Mouse (Mus musculus): ENCODE results near the gene Kalrn. TPM values are rescaled to one million over a fixed set of nuclear protein-coding genes. Genes with fewer than 3 reads are reported as not detected.

The Kalrn gene
- polyA plus RNA-seq, 1 experiment from 2014 or later = 22.1 TPM

DNA sequence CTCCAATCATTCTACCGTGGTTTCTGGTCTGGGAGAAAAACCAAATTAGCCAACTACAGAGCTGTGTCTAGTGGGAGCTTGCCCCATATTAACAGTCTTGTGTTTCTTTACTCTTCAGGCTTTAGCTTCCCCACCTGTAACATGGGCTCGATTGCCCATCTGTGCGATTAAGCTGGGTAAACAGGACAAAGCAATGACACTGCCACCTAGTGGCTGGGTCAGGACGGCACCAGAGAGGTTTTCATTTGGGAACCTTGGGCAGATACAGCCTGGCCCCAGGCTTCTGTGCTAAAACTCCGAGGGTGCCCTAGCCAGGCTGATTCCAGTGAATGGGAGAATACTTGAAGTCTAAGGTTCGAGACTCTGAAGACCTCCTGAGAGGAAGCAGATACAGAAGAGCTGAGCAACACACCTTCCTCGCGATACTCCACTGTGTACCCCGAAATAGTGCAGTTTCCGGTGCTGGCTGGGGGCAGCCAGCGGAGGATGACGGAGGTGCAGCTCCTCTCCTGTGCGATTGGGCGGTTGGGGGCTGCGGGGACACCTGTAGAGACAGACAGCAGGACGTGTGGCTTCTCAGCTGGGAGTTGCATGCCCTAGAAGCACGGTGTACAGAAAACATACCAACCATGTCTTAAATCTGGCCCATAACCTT is 584.8 kb downstream of the Kalrn start:
- no peak; the same call in 1 of the 2 replicates for ATAC-seq (ENCODE audit: insufficient number of reproducible peaks, insufficient read depth, low FRiP score, low read depth)
- H3K4me2 ChIP-seq (replicated peaks; ENCODE audit: low read depth, low read length) = no peak overlapping the region
- 66% methylated on average over 17 of the region's 17 CpGs for whole genome bisulfite sequencing

DNA sequence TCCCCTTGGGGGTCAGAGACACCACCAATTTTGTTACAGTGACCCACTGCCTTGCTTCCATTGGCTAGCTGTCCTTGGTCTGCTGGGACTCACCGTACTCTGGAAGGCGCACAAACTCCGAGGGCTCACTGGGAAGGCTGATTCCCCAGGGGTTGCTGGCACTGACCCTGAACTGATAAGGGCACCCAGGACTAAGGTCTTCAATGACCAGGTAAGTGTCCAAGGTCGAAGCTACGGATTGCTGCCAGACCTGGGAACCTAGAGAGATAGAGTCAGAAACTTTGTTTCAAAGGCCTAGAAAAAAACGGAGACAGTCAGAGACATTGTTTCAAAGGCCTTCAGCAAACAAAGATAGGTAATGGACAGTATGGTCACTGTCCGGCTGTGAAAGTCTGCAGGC is 586.3 kb downstream of the Kalrn start:
- Histone ChIP-seq H3K4me1 (ENCODE audit: control insufficient read depth, insufficient read depth, low read length) (no peaks in the 10 kb centered on the region; the same call in 1 of the 2 replicates), H3K27ac (ENCODE audit: low read length) (no peak overlapping the region), H3K27me3 (ENCODE audit: control insufficient read depth, insufficient read depth, low read length) (no peaks in the 10 kb centered on the region), H3K9ac (replicated peaks; ENCODE audit: low read depth, low read length) (no peak overlapping the region), H3K4me2 (replicated peaks; ENCODE audit: low read depth, low read length) (no peak overlapping the region), H3K4me3 (ENCODE audit: low read depth, low read length) (no peak overlapping the region), H3K9me3 (ENCODE audit: control insufficient read depth, low read depth, low read length) (no peaks in the 10 kb centered on the region), H3K36me3 (ENCODE audit: control insufficient read depth, insufficient read depth, low read length) (no peaks in the 10 kb centered on the region)
- no peak for ATAC-seq (ENCODE audit: insufficient number of reproducible peaks, insufficient read depth, low FRiP score, low read depth)
- WGBS = 83% methylated on average over 7 of the region's 7 CpGs

More for the DNA sequence above, 584.8 kb downstream of the Kalrn start:
- no peak overlapping the region for H3K27ac ChIP-seq (ENCODE audit: low read length)
- no peaks in the 10 kb centered on the region for H3K36me3 ChIP-seq (ENCODE audit: control insufficient read depth, insufficient read depth, low read length)
- H3K27me3 ChIP-seq (ENCODE audit: control insufficient read depth, insufficient read depth, low read length) = no peaks in the 10 kb centered on the region
- no peak overlapping the region for H3K9ac ChIP-seq (replicated peaks; ENCODE audit: low read depth, low read length)
- no peak overlapping the region for H3K4me3 ChIP-seq (ENCODE audit: low read depth, low read length)
- no peaks in the 10 kb centered on the region for H3K9me3 ChIP-seq (ENCODE audit: control insufficient read depth, low read depth, low read length)
- H3K4me1 ChIP-seq (ENCODE audit: control insufficient read depth, insufficient read depth, low read length) = no peaks in the 10 kb centered on the region; the same call in 1 of the 2 replicates

GRCm38 (mm10) chr16:33985372-33985771 is 588.0 kb downstream of the Kalrn start:
- Histone ChIP-seq H3K4me1 (ENCODE audit: control insufficient read depth, insufficient read depth, low read length) (no peaks in the 10 kb centered on the region), H3K4me2 (replicated peaks; ENCODE audit: low read depth, low read length) (no peak overlapping the region), H3K4me3 (ENCODE audit: low read depth, low read length) (no peak overlapping the region), H3K9me3 (ENCODE audit: control insufficient read depth, low read depth, low read length) (no peaks in the 10 kb centered on the region), H3K27me3 (ENCODE audit: control insufficient read depth, insufficient read depth, low read length) (no peaks in the 10 kb centered on the region), H3K36me3 (ENCODE audit: control insufficient read depth, insufficient read depth, low read length) (no peaks in the 10 kb centered on the region), H3K27ac (ENCODE audit: low read length) (no peak overlapping the region), H3K9ac (replicated peaks; ENCODE audit: low read depth, low read length) (no peak overlapping the region)
- ATAC-seq (ENCODE audit: insufficient number of reproducible peaks, insufficient read depth, low FRiP score, low read depth) = no peak
- 77% methylated on average over 6 of the region's 6 CpGs for WGBS

GRCm38 (mm10) chr16:33983712-33984111 is 589.6 kb downstream of the Kalrn start:
- Histone ChIP-seq H3K4me3 (ENCODE audit: low read depth, low read length) (no peak overlapping the region), H3K9me3 (ENCODE audit: control insufficient read depth, low read depth, low read length) (no peaks in the 10 kb centered on the region), H3K4me1 (ENCODE audit: control insufficient read depth, insufficient read depth, low read length) (peaks cover 3% of the 10 kb centered on the region), H3K36me3 (ENCODE audit: control insufficient read depth, insufficient read depth, low read length) (no peaks in the 10 kb centered on the region), H3K4me2 (replicated peaks; ENCODE audit: low read depth, low read length) (no peak overlapping the region), H3K27ac (ENCODE audit: low read length) (no peak overlapping the region), H3K9ac (replicated peaks; ENCODE audit: low read depth, low read length) (no peak overlapping the region), H3K27me3 (ENCODE audit: control insufficient read depth, insufficient read depth, low read length) (no peaks in the 10 kb centered on the region)
- ATAC-seq (ENCODE audit: insufficient number of reproducible peaks, insufficient read depth, low FRiP score, low read depth) = no peak
- WGBS = 95% methylated on average over 6 of the region's 6 CpGs

DNA sequence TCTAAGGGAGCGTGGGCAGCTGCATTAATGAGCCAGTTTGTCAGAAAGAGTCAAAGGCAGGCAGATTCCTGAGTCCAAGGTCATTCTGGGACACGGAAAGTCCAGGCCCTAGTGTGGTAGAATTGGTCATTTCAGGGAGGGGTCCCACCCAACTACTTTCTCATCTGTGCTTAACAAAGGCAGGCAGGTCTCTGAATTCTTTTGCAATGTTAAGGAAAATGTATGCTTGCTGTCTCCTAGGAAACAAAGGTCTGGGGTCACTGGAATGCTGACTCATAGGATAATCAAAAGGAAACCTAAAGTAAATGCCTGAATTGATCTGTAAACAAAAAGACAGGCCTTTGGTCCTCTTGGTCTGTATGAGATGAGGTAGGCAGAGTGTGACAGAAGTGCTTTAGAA is 593.5 kb downstream of the Kalrn start:
- ATAC-seq (ENCODE audit: insufficient number of reproducible peaks, insufficient read depth, low FRiP score, low read depth) = peak; percentile 46; the same call in 1 of the 2 replicates

DNA sequence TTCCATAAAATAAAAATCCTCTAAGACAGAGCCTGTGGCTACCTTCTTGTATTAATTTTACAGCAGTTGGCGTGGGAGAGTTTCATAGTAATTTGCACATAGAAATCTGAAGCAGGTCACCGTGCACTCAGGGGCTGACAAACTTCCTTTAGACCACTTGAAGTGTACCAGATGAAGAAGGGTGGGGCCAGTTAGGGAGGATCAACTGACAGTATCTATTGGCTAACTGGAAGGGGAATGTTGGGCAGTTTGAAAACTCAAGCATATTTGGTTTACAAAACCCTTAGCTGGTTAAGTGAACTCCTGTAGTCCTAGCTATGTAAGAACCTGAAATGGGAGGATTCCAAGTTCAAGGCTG is 606.1 kb downstream of the Kalrn start:
- Histone ChIP-seq H3K9me3 (ENCODE audit: control insufficient read depth, low read depth, low read length) (no peaks in the 10 kb centered on the region), H3K27ac (ENCODE audit: low read length) (peak overlapping the region; percentile 41; the same call in 1 of the 2 replicates), H3K9ac (replicated peaks; ENCODE audit: low read depth, low read length) (0 out of 2 replicates have a peak overlapping the region, but pooled peaks have one; percentile 68), H3K4me1 (ENCODE audit: control insufficient read depth, insufficient read depth, low read length) (peaks cover 5% of the 10 kb centered on the region; the same call in 1 of the 2 replicates), H3K36me3 (ENCODE audit: control insufficient read depth, insufficient read depth, low read length) (peaks cover 7% of the 10 kb centered on the region; the same call in 1 of the 2 replicates), H3K4me3 (ENCODE audit: low read depth, low read length) (peak overlapping the region; percentile 93), H3K4me2 (replicated peaks; ENCODE audit: low read depth, low read length) (peak overlapping the region; percentile 77), H3K27me3 (ENCODE audit: control insufficient read depth, insufficient read depth, low read length) (no peaks in the 10 kb centered on the region)
- no peak for ATAC-seq (ENCODE audit: insufficient number of reproducible peaks, insufficient read depth, low FRiP score, low read depth)
- WGBS = 46% methylated on average over 2 of the region's 2 CpGs

More for the DNA sequence above, 593.5 kb downstream of the Kalrn start:
- Histone ChIP-seq H3K9me3 (ENCODE audit: control insufficient read depth, low read depth, low read length) (no peaks in the 10 kb centered on the region), H3K4me1 (ENCODE audit: control insufficient read depth, insufficient read depth, low read length) (peaks cover 3% of the 10 kb centered on the region), H3K27me3 (ENCODE audit: control insufficient read depth, insufficient read depth, low read length) (no peaks in the 10 kb centered on the region), H3K4me3 (ENCODE audit: low read depth, low read length) (no peak overlapping the region), H3K27ac (ENCODE audit: low read length) (no peak overlapping the region), H3K36me3 (ENCODE audit: control insufficient read depth, insufficient read depth, low read length) (no peaks in the 10 kb centered on the region), H3K4me2 (replicated peaks; ENCODE audit: low read depth, low read length) (no peak overlapping the region), H3K9ac (replicated peaks; ENCODE audit: low read depth, low read length) (no peak overlapping the region)
- WGBS = 31% methylated on average over 2 of the region's 2 CpGs

DNA sequence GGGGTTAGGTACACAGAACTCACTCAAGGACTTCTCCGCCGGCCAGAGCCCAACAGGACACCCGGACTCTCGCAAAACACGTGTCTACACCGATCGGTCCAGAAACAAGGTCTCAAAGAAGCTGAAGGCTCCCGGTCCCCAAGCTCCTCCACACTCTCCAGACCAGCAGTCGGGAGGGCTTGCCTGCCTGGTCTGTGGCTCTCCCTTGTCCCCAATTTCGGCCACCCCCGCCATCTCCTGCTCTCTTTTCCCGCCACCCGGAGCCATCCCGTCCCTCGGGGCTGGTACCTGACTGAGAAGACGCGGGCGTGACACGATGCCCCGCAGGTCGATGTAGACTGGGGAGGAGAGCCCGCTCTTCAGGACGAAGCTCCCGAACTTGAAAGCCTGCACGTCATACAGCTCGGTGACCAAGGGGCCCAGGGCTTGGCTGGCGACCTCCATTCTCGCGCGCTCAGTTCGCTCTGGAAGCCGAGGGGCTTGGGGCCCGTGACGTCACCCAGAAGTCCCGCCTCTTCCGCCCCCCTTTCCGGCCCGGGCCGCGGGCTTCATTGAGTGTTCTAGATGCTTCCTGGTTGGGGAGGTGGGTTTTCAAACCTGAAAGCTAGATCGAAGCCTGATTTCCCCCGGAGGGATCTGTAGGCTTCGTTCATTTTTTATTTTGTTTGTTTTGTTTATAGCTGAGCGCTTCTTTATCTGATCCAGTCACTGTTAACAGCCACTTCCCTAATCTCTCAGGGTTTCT is 606.6 kb downstream of the Kalrn start, which contains the start of gene Umps:
Gene Umps, minus strand, starts transcription at position 501 of the 745 bp plus-strand sequence.
- no peaks in the 10 kb centered on the region for H3K27me3 ChIP-seq (ENCODE audit: control insufficient read depth, insufficient read depth, low read length)
- peak within 1 kb of the TSS; percentile 77 for H3K4me2 ChIP-seq (replicated peaks; ENCODE audit: low read depth, low read length)
- WGBS = 2% methylated on average over 44 of the region's 44 CpGs
- H3K4me1 ChIP-seq (ENCODE audit: control insufficient read depth, insufficient read depth, low read length) = peaks cover 5% of the 10 kb centered on the region; the same call in 1 of the 2 replicates
- H3K36me3 ChIP-seq (ENCODE audit: control insufficient read depth, insufficient read depth, low read length) = peaks cover 12% of the 10 kb centered on the region
- peak; percentile 84 for ATAC-seq (ENCODE audit: insufficient number of reproducible peaks, insufficient read depth, low FRiP score, low read depth)
- peak within 1 kb of the TSS; percentile 68 for H3K9ac ChIP-seq (replicated peaks; ENCODE audit: low read depth, low read length)
- H3K27ac ChIP-seq (ENCODE audit: low read length) = peak within 1 kb of the TSS; percentile 64
- H3K9me3 ChIP-seq (ENCODE audit: control insufficient read depth, low read depth, low read length) = no peaks in the 10 kb centered on the region
- peak within 1 kb of the TSS; percentile 93 for H3K4me3 ChIP-seq (ENCODE audit: low read depth, low read length)

- no peak for ATAC-seq (ENCODE audit: insufficient number of reproducible peaks, insufficient read depth, low FRiP score, low read depth)
- Histone ChIP-seq H3K9ac (replicated peaks; ENCODE audit: low read depth, low read length) (peak overlapping the region; percentile 68), H3K4me1 (ENCODE audit: control insufficient read depth, insufficient read depth, low read length) (peaks cover 5% of the 10 kb centered on the region; the same call in 1 of the 2 replicates), H3K4me2 (replicated peaks; ENCODE audit: low read depth, low read length) (peak overlapping the region; percentile 77), H3K4me3 (ENCODE audit: low read depth, low read length) (peak overlapping the region; percentile 93), H3K27me3 (ENCODE audit: control insufficient read depth, insufficient read depth, low read length) (no peaks in the 10 kb centered on the region), H3K9me3 (ENCODE audit: control insufficient read depth, low read depth, low read length) (no peaks in the 10 kb centered on the region), H3K36me3 (ENCODE audit: control insufficient read depth, insufficient read depth, low read length) (peaks cover 19% of the 10 kb centered on the region), H3K27ac (ENCODE audit: low read length) (peak overlapping the region; percentile 64)
- WGBS = 6% methylated on average over 15 of the region's 15 CpGs
Observed at GRCm38 (mm10) chr16:33965878-33966537, 607.3 kb downstream of the Kalrn start.
